ENCODE assay signal across 8 mouse cellular contexts in genomic region chr16:8828636-8829563, GRCm38 (mm10). TPM values are rescaled to one million over a fixed set of nuclear protein-coding genes. Genes with fewer than 3 reads are reported as not detected.
DNase-seq lines count a peak whose midpoint lies in the region; ATAC-seq and TF ChIP-seq lines count a peak whose summit lies in the region.

No protein-coding gene starts in this region.

- peak overlapping the region; percentile 61 for H3K27ac ChIP-seq in thymus, adult 2 months (ENCODE audit: control insufficient read depth, insufficient read depth, low read length)
- peak overlapping the region; percentile 92 for H3K27ac ChIP-seq in kidney, postnatal 0 days
- peak overlapping the region; percentile 81 for H3K27ac ChIP-seq in macrophage

- no peaks in the 10 kb centered on the region for H3K27me3 ChIP-seq in thymus, adult 2 months (ENCODE audit: control insufficient read depth, insufficient read depth, low read length)
- no peaks in the 10 kb centered on the region for H3K27me3 ChIP-seq in kidney, postnatal 0 days (ENCODE audit: insufficient read depth, low read length)

- WGBS in thymus, adult 2 months = 16% methylated on average over 33 of the region's 33 CpGs
- 10% methylated on average over 33 of the region's 33 CpGs for WGBS in kidney, postnatal 0 days
- WGBS in macrophage (ENCODE audit: missing documents) = 12% methylated on average over 28 of the region's 33 CpGs

- peaks cover 9% of the 10 kb centered on the region for H3K4me1 ChIP-seq in thymus, adult 2 months (replicated peaks; ENCODE audit: control insufficient read depth, insufficient read depth, low read length)
- peaks cover 13% of the 10 kb centered on the region; the same call in 1 of the 2 replicates for H3K4me1 ChIP-seq in kidney, postnatal 0 days (replicated peaks; ENCODE audit: insufficient read depth, low read length)

- peak overlapping the region; percentile 47 for H3K9ac ChIP-seq in kidney, postnatal 0 days (ENCODE audit: low read depth, low read length)

- peaks cover 33% of the 10 kb centered on the region for H3K79me2 ChIP-seq in macrophage (ENCODE audit: inconsistent target)

- H3K4me2 ChIP-seq in kidney, postnatal 0 days (ENCODE audit: low read length) = peak overlapping the region; percentile 88

- H3K36me3 ChIP-seq in thymus, adult 2 months (ENCODE audit: control insufficient read depth, insufficient read depth, low read length) = no peaks in the 10 kb centered on the region; the same call in 1 of the 2 replicates
- no peaks in the 10 kb centered on the region for H3K36me3 ChIP-seq in kidney, postnatal 0 days (ENCODE audit: insufficient read depth, low read length)
- H3K36me3 ChIP-seq in macrophage (ENCODE audit: inconsistent target) = peaks cover 15% of the 10 kb centered on the region

- peak; percentile 58 for ATAC-seq in kidney, postnatal 0 days (replicated peaks; ENCODE audit: low FRiP score, low read depth)

- H3K9me3 ChIP-seq in kidney, postnatal 0 days (replicated peaks; ENCODE audit: low read length) = no peaks in the 10 kb centered on the region

- no peak for TF ChIP-seq POLR2A in thymus, adult 2 months (IDR thresholded peaks at IDR 0.05; ENCODE audit: control insufficient read depth, extremely low read depth, insufficient read depth, low read length, poor library complexity)

- no peak for TF ChIP-seq CTCF in thymus, adult 2 months (IDR thresholded peaks at IDR 0.05; ENCODE audit: borderline replicate concordance, control insufficient read depth, extremely low read depth, insufficient read depth, low read length, poor library complexity)
- peak; percentile 53 for TF ChIP-seq CTCF in kidney, postnatal 0 days (IDR thresholded peaks at IDR 0.05; ENCODE audit: low read depth)

- DNase-seq in thymus, adult 2 months = no peak
- no peak for DNase-seq in thymus, postnatal 14 days
- DNase-seq in cerebellum, adult 9-10 months = peak; percentile 84
- DNase-seq in gastrocnemius, postnatal 4 days (ENCODE audit: low spot score in 2 of 2) = peak; percentile 55 to 69
- peak; percentile 72 for DNase-seq in kidney, postnatal 0 days (ENCODE audit: low spot score)
- no peak for DNase-seq in layer of hippocampus, adult 8-10 months (ENCODE audit: low spot score in 2 of 2)
- no peak for DNase-seq in spleen, adult 18-20 months

- peak overlapping the region; percentile 51 for H3K4me3 ChIP-seq in thymus, adult 2 months (ENCODE audit: control insufficient read depth, insufficient read depth, low read length)
- H3K4me3 ChIP-seq in kidney, postnatal 0 days (replicated peaks; ENCODE audit: low read depth, low read length) = peak overlapping the region; percentile 40
- peak overlapping the region; percentile 38 for H3K4me3 ChIP-seq in macrophage (ENCODE audit: inconsistent target)

RNA-seq across cellular contexts. Expression of gene 1810013L24Rik, which starts 1.0 kb away (rescaled TPM):
- 28.4 and 29.5 TPM in 2 replicates for polyA plus RNA-seq in thymus, adult 2 months (2012; rRNA removed)
- 10 to 100 TPM; 65.8 to 72.2 TPM for total RNA-seq in gastrocnemius, postnatal 4 days (2021)
- 18.7 and 20.2 TPM in 2 replicates for polyA plus RNA-seq in kidney, postnatal 0 days (2015; fragmentation: Nextera tagmentation; extraction: Ambion mirVana)
- total RNA-seq in macrophage (2018; cell fraction: chromatin; rRNA removed) = 100 to 1,000 TPM; 237 to 491 (median 336) TPM
- 100 to 1,000 TPM in 3 of 26 experiments, 10 to 100 TPM in 23; 54.7 to 123 (median 70.9) TPM for total RNA-seq in macrophage (2018; cell fraction: cytosol; rRNA removed)
- total RNA-seq in macrophage (2018; cell fraction: nucleus; rRNA removed) = 100 to 1,000 TPM; 145 to 313 (median 236) TPM
- polyA plus RNA-seq in macrophage (2018) = 33.2 to 46.9 TPM (median 39.9 TPM) in 3 replicates
- total RNA-seq in layer of hippocampus, adult 8-10 months (2022) = 100 to 1,000 TPM; 103 to 112 (median 106) TPM

RNA-seq across cellular contexts. Expression of gene Usp7, which starts 36.8 kb away (rescaled TPM):
- polyA plus RNA-seq in thymus, adult 2 months (2012; rRNA removed) = 81.7 and 94.8 TPM in 2 replicates
- 10 to 100 TPM; 76.9 to 89.0 TPM for total RNA-seq in gastrocnemius, postnatal 4 days (2021)
- polyA plus RNA-seq in kidney, postnatal 0 days (2015; fragmentation: Nextera tagmentation; extraction: Ambion mirVana) = 22.1 and 22.7 TPM in 2 replicates
- 100 to 1,000 TPM; 242 to 371 (median 322) TPM for total RNA-seq in macrophage (2018; cell fraction: chromatin; rRNA removed)
- total RNA-seq in macrophage (2018; cell fraction: cytosol; rRNA removed) = 10 to 100 TPM; 48.1 to 71.6 (median 62.1) TPM
- total RNA-seq in macrophage (2018; cell fraction: nucleus; rRNA removed) = 100 to 1,000 TPM; 117 to 266 (median 159) TPM
- polyA plus RNA-seq in macrophage (2018) = 46.1 to 73.0 TPM (median 65.1 TPM) in 3 replicates
- total RNA-seq in layer of hippocampus, adult 8-10 months (2022) = 100 to 1,000 TPM; 150 to 185 (median 163) TPM

Comparison
In these comparisons a context has a peak if more than half of its experiments do, and no peak if none do; other contexts are left out.
1. DNase-seq: peak in cerebellum, adult 9-10 months (single experiment), gastrocnemius, postnatal 4 days (2 of 2) and kidney, postnatal 0 days (single experiment); none in thymus, adult 2 months (single experiment), thymus, postnatal 14 days (single experiment), layer of hippocampus, adult 8-10 months (0 of 2) and spleen, adult 18-20 months (0 of 2).
2. Peak in every context shown above with its lines, with median percentiles within 50 percentile points of each other: H3K27ac ChIP-seq and H3K4me3 ChIP-seq.